Mouse (Mus musculus): ENCODE data around the gene Ttc39d. TPM values are rescaled to one million over a fixed set of nuclear protein-coding genes. Genes with fewer than 3 reads are reported as not detected.

The Ttc39d gene
- 6.6 TPM for polyA plus RNA-seq (2014; fragmentation: Illumina TruSeq; extraction: RNeasy Lipid Tissue Mini Kit (QIAGEN cat#74804); ENCODE audit: low read depth, low replicate concordance)

GRCm38 (mm10) chr17:80206671-80207581 lies at the start of gene Ttc39d, which contains the start of gene Srsf7:
TSS of gene Ttc39d (plus strand) at chr17:80207460.
TSS of gene Srsf7 (minus strand) at chr17:80207307.

GRCm38 (mm10) chr17:80224326-80225116 lies 17.3 kb downstream of the Ttc39d start, which contains the start of gene Gemin6:
TSS of gene Gemin6 (plus strand) at chr17:80224441.

Other genes starting within 250 kb of the Ttc39d start
- gene Hnrnpll, start 145.1 kb upstream of the Ttc39d start, polyA plus RNA-seq (2014; fragmentation: Illumina TruSeq; extraction: RNeasy Lipid Tissue Mini Kit (QIAGEN cat#74804); ENCODE audit: low read depth, low replicate concordance): 30.7 TPM
- gene Galm, start 80.0 kb upstream of the Ttc39d start, polyA plus RNA-seq (2014; fragmentation: Illumina TruSeq; extraction: RNeasy Lipid Tissue Mini Kit (QIAGEN cat#74804); ENCODE audit: low read depth, low replicate concordance): 22.7 TPM
- gene Srsf7, start 153 bp upstream of the Ttc39d start, polyA plus RNA-seq (2014; fragmentation: Illumina TruSeq; extraction: RNeasy Lipid Tissue Mini Kit (QIAGEN cat#74804); ENCODE audit: low read depth, low replicate concordance): 119 TPM
- 11.3 TPM for gene Gemin6, start 17.0 kb downstream of the Ttc39d start, polyA plus RNA-seq (2014; fragmentation: Illumina TruSeq; extraction: RNeasy Lipid Tissue Mini Kit (QIAGEN cat#74804); ENCODE audit: low read depth, low replicate concordance)
- 29.3 TPM for gene Morn2, start 82.7 kb downstream of the Ttc39d start, polyA plus RNA-seq (2014; fragmentation: Illumina TruSeq; extraction: RNeasy Lipid Tissue Mini Kit (QIAGEN cat#74804); ENCODE audit: low read depth, low replicate concordance)
- 10.7 TPM for gene Dhx57, start 83.0 kb downstream of the Ttc39d start, polyA plus RNA-seq (2014; fragmentation: Illumina TruSeq; extraction: RNeasy Lipid Tissue Mini Kit (QIAGEN cat#74804); ENCODE audit: low read depth, low replicate concordance)
- gene Arhgef33, start 99.9 kb downstream of the Ttc39d start, polyA plus RNA-seq (2014; fragmentation: Illumina TruSeq; extraction: RNeasy Lipid Tissue Mini Kit (QIAGEN cat#74804); ENCODE audit: low read depth, low replicate concordance): 4.1 TPM
- gene Gm10190, start 166.1 kb downstream of the Ttc39d start, polyA plus RNA-seq (2014; fragmentation: Illumina TruSeq; extraction: RNeasy Lipid Tissue Mini Kit (QIAGEN cat#74804); ENCODE audit: low read depth, low replicate concordance): not detected

All from adipose tissue, adult 10 weeks (tissue).